Mouse (Mus musculus): Measurements from ENCODE around the gene Pogk. TPM values are rescaled to one million over a fixed set of nuclear protein-coding genes. Genes with fewer than 3 reads are reported as not detected.

Gene Pogk
- total and polyA plus RNA-seq, 3 experiments, result 11.5 to 14.1 TPM; not detected in 1

DNA sequence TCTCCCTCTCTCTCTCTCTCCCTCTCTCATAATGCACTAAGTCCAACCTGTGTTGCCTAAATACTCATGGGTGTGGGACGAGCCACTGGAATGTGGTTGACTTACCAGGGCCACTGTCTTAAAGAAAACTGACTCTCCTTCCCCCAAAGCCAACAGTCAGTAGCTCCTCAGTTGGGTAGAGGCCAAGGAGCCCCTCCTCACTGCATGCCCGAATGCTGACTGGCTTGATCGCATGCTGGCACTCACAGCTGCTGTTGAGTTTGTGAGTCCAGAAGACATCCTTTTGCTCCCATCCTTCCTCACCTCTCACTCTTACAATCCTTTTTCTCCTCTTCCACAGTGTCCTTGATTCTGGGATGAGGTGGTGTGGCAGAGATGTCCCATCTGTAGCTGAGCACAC, 62.8 kb downstream of the Pogk start:
- no peaks in the 10 kb centered on the region for H3K36me3 ChIP-seq (ENCODE audit: control insufficient read depth in 1 of 2, insufficient read depth in 2 of 2, low read length in 2 of 2)
- peaks cover 0 to 3% of the 10 kb centered on the region in 2 experiments; a peak in 2 of 4 replicates for H3K27me3 ChIP-seq (ENCODE audit: control insufficient read depth in 1 of 2, insufficient read depth in 2 of 2, low read length in 2 of 2)
- no peaks in the 10 kb centered on the region for H3K9me3 ChIP-seq (replicated peaks; ENCODE audit: insufficient read depth, low read length)
- no peak for DNase-seq (ENCODE audit: low read depth, low spot score)
- H3K4me3 ChIP-seq (ENCODE audit: control insufficient read depth in 1 of 2, insufficient read depth in 1 of 2, low read depth in 2 of 2, low read length in 2 of 2), result no peak overlapping the region
- H3K79me2 ChIP-seq (ENCODE audit: control insufficient read depth, insufficient read depth, low read length, poor library complexity), result no peaks in the 10 kb centered on the region
- H3K4me1 ChIP-seq (ENCODE audit: control insufficient read depth in 1 of 2, insufficient read depth in 2 of 2, low read length in 2 of 2), result no peaks in the 10 kb centered on the region
- H3K27ac ChIP-seq (ENCODE audit: control insufficient read depth, low read depth, low read length), result no peak overlapping the region
- TF ChIP-seq POLR2AphosphoS2 (IDR thresholded peaks at IDR 0.05; ENCODE audit: low read length) (no peak), ELF1 (IDR thresholded peaks at IDR 0.05; ENCODE audit: low read depth, low read length) (no peak), TCF12 (IDR thresholded peaks at IDR 0.05; ENCODE audit: low read depth, low read length) (no peak), NRF1 (IDR thresholded peaks at IDR 0.05; ENCODE audit: insufficient read depth, low read depth, low read length, poor library complexity, severe bottlenecking) (no peak), RAD21 (IDR thresholded peaks at IDR 0.05; ENCODE audit: low read depth, low read length) (no peak), NELFE (IDR thresholded peaks at IDR 0.05; ENCODE audit: low read depth, low read length) (no peak), BHLHE40 (IDR thresholded peaks at IDR 0.05; ENCODE audit: borderline replicate concordance, low read depth, low read length) (no peak), GATA1 (IDR thresholded peaks at IDR 0.05; ENCODE audit: low read depth, low read length) (no peak), CTCF (IDR thresholded peaks at IDR 0.05 in 2 of 3, conservative IDR thresholded peaks at IDR 0.05 in 1 of 3; ENCODE audit: control insufficient read depth in 1 of 3, insufficient read depth in 1 of 3, low read depth in 2 of 3, low read length in 3 of 3, poor library complexity in 1 of 3, severe bottlenecking in 1 of 3) (no peak), SIN3A (IDR thresholded peaks at IDR 0.05; ENCODE audit: low read length) (no peak), USF2 (IDR thresholded peaks at IDR 0.05; ENCODE audit: borderline replicate concordance in 1 of 2, insufficient read depth in 1 of 2, low read depth in 1 of 2, low read length in 2 of 2) (no peak), ETS1 (IDR thresholded peaks at IDR 0.05; ENCODE audit: low read depth, low read length) (no peak), ZNF384 (IDR thresholded peaks at IDR 0.05; ENCODE audit: low read depth, low read length) (no peak)
- no peak overlapping the region for H3K9ac ChIP-seq (ENCODE audit: control insufficient read depth, low read depth, low read length, poor library complexity, severe bottlenecking)

DNA sequence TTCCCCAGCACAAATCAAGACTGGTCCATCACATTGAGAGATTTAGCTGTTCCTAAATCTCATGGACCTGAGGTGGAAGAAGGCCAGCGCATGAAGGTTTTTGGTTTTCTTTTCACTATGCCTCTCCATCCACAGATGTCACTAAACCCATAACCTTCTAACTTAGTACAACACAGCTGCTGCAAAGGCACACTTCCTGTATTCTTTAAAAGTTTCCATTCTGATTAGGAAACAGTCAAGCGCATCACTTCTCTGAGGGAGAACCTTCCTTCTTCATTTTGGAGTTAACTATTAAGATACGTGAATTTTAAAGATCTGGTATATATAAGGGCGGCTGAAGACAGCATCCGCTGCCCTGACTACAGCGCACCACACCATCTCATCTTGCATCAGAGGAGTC, 64.1 kb downstream of the Pogk start:
- Histone ChIP-seq H3K27ac (ENCODE audit: control insufficient read depth, low read depth, low read length) (no peak overlapping the region), H3K79me2 (ENCODE audit: control insufficient read depth, insufficient read depth, low read length, poor library complexity) (no peaks in the 10 kb centered on the region), H3K9ac (ENCODE audit: control insufficient read depth, low read depth, low read length, poor library complexity, severe bottlenecking) (no peak overlapping the region), H3K4me3 (ENCODE audit: control insufficient read depth in 1 of 2, insufficient read depth in 1 of 2, low read depth in 2 of 2, low read length in 2 of 2) (no peak overlapping the region), H3K9me3 (replicated peaks; ENCODE audit: insufficient read depth, low read length) (no peaks in the 10 kb centered on the region), H3K36me3 (ENCODE audit: control insufficient read depth in 1 of 2, insufficient read depth in 2 of 2, low read length in 2 of 2) (no peaks in the 10 kb centered on the region), H3K4me1 (ENCODE audit: control insufficient read depth in 1 of 2, insufficient read depth in 2 of 2, low read length in 2 of 2) (no peaks in the 10 kb centered on the region), H3K27me3 (ENCODE audit: control insufficient read depth in 1 of 2, insufficient read depth in 2 of 2, low read length in 2 of 2) (peaks cover 0 to 3% of the 10 kb centered on the region in 2 experiments; a peak in 2 of 4 replicates)
- DNase-seq (ENCODE audit: low read depth, low spot score), result no peak
- TF ChIP-seq TBP (IDR thresholded peaks at IDR 0.05; ENCODE audit: low read depth, low read length), result no peak
- no peak for TF ChIP-seq ZKSCAN1 (IDR thresholded peaks at IDR 0.05; ENCODE audit: low read depth, low read length)
- TF ChIP-seq E2F4 (IDR thresholded peaks at IDR 0.05; ENCODE audit: borderline replicate concordance, low read depth, low read length), result no peak
- no peak for TF ChIP-seq UBTF (IDR thresholded peaks at IDR 0.05; ENCODE audit: borderline replicate concordance, insufficient read depth, low read depth, low read length)
- TF ChIP-seq SIN3A (IDR thresholded peaks at IDR 0.05; ENCODE audit: low read length), result no peak
- no peak for TF ChIP-seq BHLHE40 (IDR thresholded peaks at IDR 0.05; ENCODE audit: borderline replicate concordance, low read depth, low read length)
- TF ChIP-seq NELFE (IDR thresholded peaks at IDR 0.05; ENCODE audit: low read depth, low read length), result no peak
